Mouse (Mus musculus) spleen, adult 2 months (tissue): ENCODE measurements at regions not wholly inside any gene's neighbourhood (a gene's known extent, or its start where the extent isn't known, plus 50 kb on each side); places are given as distances from the start of the nearest gene placed in this dataset.

Experiments
- CTCF ChIP-seq: fragments of 200-500 bp; IDR thresholded peaks from 2 replicates; pipeline ENCODE4 v1.5.1; 2011; ENCODE audit warnings: mild to moderate bottlenecking, inconsistent platforms; ENCODE audit not compliant: insufficient read depth, insufficient read length, insufficient replicate concordance; ENCODE audit errors: extremely low read depth
- POLR2A ChIP-seq: fragments of 200-500 bp; IDR thresholded peaks from 2 replicates; pipeline ENCODE4 v1.6.1; 2011; ENCODE audit warnings: low read depth, low read length, inconsistent platforms

DNA sequence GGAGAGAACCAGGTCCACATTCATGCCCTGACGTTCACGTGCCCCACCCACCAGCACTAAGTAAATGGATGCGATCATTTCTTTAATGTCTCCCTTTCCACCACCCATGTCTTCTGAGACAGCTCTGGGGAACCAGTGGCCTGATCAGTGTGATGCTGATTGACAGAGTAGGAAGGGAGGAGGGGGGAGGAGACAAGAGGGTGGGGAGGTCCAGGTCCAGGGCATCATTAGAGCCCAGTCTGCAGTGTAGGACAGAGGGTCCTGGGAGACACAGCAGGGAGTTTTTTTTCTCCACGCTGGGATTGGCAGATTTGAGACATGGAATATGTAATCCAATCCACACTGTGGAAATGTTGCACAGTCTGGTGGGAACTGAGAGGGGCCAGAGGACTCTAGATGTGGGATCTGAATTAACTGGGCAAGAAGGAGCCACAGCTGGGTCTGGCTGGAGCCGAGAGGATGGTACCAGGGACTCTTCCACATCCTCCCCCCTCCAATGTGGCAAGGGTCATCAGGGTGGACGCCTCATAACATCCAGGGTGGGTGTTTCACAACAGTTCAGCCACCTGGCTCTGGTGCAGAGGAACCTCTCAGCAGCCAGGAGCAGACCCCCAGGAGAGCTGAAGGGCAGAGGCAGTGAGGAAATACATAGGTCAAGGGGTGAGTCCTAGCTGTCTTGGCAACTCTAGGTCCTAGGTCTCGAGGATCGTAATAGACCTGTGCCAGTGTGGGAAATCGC lies 89.3 kb upstream of the 1700021F07Rik start:
- TF ChIP-seq POLR2A: no peak
- no peak for TF ChIP-seq CTCF
